Mouse (Mus musculus) left cerebral cortex, adult 2 months (tissue): ENCODE data around the gene Art5. TPM values are rescaled to one million over a fixed set of nuclear protein-coding genes. Genes with fewer than 3 reads are reported as not detected.

Source experiments
- DNase-seq, 2 experiments: peaks; one replicate each; pipeline ENCODE4 v3.0.0; 2021 to 2022; ENCODE audit warnings: low spot score in 2 of 2, mixed read lengths in 1 of 2; ENCODE audit errors: extremely low spot score in 1 of 2
- H3K27ac ChIP-seq: fragments of 200-600 bp; 2 replicates; pipeline ENCODE4 v1.8.1; 2022
- H3K4me3 ChIP-seq: fragments of 200-600 bp; 2 replicates; pipeline ENCODE4 v1.8.1; 2022
- CTCF ChIP-seq: fragments of 200-600 bp; IDR thresholded peaks from 2 replicates; pipeline ENCODE4 v1.8.1; 2022; ENCODE audit warnings: antibody characterized with exemption, mild to moderate bottlenecking, moderate library complexity
- intact Hi-C: fragments of 180-260 bp; cut with DNase I; formaldehyde crosslinking; loops from one replicate; pipeline ENCODE4 v1.15.1; 2025
- total RNA-seq, 2 experiments: library from RNA; stranded (reverse); gene quantifications; 2 replicates each; pipeline ENCODE4 v1.2.3; 2021

Gene Art5
- total RNA-seq, 2 experiments from 2014 or later, result not detected

DNA sequence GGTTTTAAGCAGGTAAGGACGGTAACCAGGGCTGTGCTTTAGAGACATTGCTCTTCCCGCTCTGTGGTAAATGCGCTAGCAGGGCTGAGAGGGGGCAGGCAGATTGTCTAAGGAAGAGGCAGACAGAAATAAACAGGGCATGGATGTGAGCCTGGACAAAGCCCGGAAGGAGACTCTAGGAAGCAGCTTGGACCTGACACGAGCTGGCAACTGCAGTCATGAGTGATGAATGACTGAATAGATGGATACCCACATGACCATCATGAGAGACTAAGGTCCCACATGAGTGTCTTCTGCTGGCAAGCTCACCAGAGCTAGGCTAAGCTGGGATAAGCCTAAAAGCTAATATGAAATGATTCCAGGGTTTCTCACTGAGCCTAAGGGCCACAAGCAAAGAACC is 5.2 kb downstream of the Art5 start:
- DNase-seq, result no peak
- H3K4me3 ChIP-seq, result no peak overlapping the region
- TF ChIP-seq CTCF, result no peak
- no peak overlapping the region for H3K27ac ChIP-seq
- intact Hi-C loops, result no loop called here

DNA sequence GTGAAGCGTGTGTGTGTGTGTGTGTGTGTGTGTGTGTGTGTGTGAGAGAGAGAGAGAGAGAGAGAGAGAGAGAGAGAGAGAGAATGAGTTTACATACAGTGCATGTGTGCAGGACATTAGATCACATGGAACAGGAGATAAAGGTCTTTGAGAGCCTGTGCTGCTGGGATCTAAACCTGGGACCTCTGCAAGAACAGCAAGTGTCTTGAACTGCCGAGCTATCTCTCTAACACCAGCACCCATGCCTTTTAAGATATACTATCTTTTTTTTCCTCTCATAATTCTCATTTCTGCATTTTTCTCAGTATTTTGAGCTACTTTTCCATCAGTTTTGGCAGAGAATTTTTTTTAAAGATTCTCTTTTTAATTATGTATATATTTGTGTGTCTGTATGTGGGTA is 5.7 kb downstream of the Art5 start:
- no peak for DNase-seq
- Histone ChIP-seq H3K27ac (no peak overlapping the region), H3K4me3 (no peak overlapping the region)
- intact Hi-C loops, result no loop called here
- TF ChIP-seq CTCF, result no peak

DNA sequence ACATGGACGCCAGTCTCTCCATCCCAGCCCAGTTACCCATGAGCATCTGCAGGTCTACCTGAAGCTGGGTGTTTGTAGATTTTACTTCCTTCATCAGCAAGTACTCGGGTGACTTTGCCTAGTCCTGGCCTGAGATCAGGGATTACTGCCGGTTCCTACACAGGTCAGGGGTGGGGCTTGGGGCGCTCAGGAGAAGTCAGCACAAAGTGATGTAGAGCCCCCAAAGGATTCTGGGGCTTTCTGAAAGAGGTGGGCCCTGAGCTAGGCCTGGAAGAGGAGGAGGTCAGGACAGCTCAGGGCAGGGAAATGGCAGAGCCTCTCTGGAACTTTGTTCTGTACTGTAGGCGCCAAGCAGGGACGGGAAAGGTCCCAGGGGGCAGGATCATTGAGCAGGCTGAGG is 6.6 kb downstream of the Art5 start:
- H3K27ac ChIP-seq, result no peak overlapping the region
- no peak overlapping the region for H3K4me3 ChIP-seq
- intact Hi-C loops, result no loop called here
- no peak for DNase-seq
- TF ChIP-seq CTCF, result no peak

DNA sequence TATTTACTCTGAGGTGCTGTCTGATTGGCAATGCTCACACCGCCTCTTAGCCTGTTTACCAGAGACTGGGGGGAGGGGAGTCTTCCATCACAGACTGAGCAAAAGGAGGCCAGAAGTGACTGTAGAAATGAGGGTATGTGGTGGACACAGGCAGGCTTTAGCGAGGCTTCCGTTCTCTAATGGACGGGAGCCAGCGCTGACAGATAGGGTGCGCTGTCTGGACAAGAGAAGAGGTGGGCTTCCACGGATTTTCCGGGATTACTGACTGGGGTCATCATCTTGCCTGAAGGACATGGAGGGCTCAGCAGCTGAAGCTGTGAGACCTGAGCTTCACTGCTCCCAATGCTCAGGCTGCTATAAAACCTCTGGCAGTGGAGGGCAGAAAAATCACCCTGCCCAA is 7.0 kb downstream of the Art5 start:
- H3K4me3 ChIP-seq, result no peak overlapping the region
- TF ChIP-seq CTCF, result no peak
- H3K27ac ChIP-seq, result no peak overlapping the region
- intact Hi-C loops, result no loop called here
- DNase-seq, result no peak

DNA sequence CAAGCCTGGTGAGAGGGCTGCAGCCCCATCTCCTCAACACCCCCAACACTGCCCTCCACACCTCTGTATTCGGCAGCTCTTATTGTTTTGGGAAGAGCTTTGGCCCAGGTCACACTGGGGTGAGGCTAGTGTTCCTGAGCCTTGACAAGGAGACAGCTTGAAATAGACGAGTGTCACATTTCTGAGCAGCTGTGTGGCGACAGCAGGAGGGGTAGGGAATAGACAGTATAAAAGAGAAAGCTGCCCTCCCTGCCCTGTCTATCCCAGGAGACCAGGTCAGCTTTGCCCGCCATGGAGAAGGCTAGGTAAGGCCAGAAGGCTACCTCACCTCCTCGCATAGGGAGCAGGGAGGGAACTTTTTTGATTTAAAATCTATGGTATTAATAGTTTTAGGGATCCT is 7.8 kb downstream of the Art5 start, which contains the start of gene Art1:
Gene Art1 (plus strand): TSS at position 257 of the 400 bp plus-strand sequence.
- TF ChIP-seq CTCF, result no peak
- no peak for DNase-seq
- no peak within 1 kb of the TSS for H3K4me3 ChIP-seq
- no peak within 1 kb of the TSS for H3K27ac ChIP-seq
- intact Hi-C loops, result no loop called here

DNA sequence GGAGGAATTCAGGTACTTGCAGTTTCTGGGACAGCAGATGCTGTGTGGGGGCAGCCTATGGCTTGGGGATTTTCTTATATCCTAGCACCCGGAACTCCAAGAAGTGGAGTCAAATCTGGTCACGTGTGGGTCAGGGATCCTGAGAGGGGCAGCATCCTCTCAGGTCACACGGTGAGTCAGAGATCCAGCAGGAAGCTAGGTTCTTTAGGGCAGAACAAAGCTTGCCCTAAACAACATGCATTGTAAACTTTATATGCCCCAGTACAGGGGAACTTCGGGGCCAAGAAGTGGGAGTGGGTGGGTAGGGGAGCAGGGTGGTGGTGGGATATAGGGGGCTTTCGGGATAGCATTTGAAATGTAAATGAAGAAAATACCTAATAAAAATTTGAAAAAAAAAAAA is 8.4 kb downstream of the Art5 start:
- no peak for TF ChIP-seq CTCF
- intact Hi-C loops, result no loop called here
- no peak overlapping the region for H3K4me3 ChIP-seq
- no peak overlapping the region for H3K27ac ChIP-seq
- no peak for DNase-seq

DNA sequence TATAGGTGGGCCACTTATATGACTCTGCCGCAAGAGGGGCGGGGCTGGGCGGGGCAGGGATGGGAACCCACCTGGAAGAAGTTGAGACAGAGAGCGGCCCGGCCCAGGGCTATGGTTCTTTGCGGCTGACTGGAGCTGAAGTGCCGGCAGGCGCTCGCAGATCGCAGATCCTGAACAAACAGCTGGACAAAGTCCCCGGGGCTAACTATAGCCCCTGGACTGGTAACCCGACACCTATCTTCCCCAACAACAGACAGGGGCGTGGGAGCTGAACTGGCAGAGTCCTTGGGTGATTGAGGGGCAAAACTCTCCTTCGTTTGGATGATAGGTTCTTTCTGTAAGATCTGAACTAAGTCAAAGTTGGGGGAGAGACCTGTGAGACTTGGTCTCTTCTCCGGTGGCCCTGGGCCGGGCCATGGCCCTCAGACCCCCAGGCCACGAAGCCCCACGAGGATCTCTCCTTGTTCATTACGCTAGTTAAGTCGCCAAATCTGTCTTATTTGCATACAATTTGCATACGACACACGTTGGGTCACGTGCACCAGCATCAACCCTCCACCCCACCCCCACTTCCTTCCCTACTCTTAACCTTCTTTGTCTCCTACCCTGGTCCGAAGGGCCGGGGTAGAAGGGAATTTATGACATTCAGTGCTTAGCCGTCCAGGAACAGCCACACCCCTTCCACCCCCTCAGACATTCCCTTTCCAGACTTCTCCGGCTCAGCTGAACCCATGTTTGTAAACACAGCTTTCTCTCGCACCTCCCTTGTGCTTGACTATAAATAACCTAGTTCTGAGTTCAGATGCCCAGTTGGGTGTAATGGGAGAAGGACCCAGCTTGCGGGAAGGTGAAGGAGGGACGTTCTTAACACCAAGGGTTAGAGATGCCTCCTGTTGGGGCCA is 9.3 kb downstream of the Art5 start:
- no peak for TF ChIP-seq CTCF
- intact Hi-C loops, result no loop called here
- H3K27ac ChIP-seq, result no peak overlapping the region
- H3K4me3 ChIP-seq, result no peak overlapping the region
- no peak for DNase-seq

DNA sequence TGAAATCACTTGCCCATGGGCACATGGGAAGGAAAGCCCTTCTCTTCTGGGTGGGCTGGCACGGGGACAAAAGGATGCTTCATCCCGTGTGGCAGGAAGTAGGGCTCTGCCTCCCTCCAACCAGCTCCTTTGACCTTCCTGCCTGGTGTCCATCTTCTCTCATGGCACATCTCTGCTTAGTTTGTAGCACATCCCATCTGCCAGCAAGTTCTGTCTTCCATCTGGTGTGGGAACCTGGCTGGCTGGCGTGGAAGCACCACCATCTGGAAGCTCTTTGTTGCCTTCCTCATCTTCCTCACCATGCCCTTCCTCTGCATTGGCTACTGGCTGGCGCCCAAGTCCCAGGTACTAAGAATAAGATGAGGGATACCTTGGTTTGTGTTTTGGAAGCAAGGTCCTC is 22.0 kb downstream of the Art5 start:
- no peak for TF ChIP-seq CTCF
- intact Hi-C loops, result no loop called here
- DNase-seq, result peak in 1 of 2 experiments; percentile 24
- no peak overlapping the region for H3K27ac ChIP-seq
- H3K4me3 ChIP-seq, result no peak overlapping the region

DNA sequence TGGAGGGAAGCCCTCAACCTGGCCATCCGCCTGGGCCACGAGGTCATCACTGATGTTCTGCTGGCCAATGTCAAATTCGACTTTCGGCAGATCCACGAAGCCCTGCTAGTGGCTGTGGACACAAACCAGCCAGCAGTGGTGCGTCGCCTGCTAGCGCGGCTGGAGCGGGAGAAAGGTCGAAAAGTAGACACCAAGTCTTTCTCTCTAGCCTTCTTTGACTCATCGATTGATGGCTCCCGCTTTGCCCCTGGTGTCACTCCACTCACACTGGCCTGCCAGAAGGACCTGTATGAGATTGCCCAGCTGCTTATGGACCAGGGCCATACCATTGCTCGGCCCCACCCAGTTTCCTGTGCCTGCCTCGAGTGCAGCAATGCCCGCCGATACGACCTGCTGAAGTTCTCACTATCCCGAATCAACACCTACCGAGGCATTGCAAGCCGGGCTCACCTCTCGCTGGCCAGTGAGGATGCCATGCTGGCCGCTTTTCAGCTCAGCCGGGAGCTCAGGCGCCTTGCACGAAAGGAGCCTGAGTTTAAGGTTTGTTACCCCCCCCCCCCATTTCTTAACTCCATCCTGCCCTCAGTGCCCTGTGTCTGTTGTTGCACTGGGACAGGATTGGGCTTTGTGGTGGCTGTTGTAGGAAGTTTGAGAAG is 25.1 kb downstream of the Art5 start:
- no peak for TF ChIP-seq CTCF
- H3K4me3 ChIP-seq, result no peak overlapping the region
- no peak overlapping the region for H3K27ac ChIP-seq
- intact Hi-C loops, result no loop called here
- DNase-seq, result no peak

DNA sequence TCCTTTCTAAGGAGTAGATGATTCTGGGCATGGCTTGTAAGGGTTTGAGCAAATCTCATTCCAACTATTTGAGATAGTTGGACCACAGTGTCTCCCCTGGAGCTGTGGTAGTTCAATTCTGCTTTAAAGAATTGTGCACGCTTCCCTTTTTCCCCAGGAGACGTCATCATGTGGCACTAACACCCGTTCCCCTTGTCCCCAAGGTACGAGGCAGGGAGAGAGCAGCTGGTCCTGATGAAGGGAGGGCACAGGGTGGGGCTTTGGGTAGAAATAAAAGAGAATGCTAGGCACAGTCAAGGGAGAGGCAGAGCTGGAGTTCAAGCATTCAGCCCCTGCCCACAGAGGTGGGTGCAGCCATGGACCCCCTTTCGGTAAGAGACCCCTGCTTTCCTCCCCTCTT is 26.5 kb downstream of the Art5 start, which contains the start of gene Trpc2:
Gene Trpc2 (plus strand): TSS at position 301 of the 400 bp plus-strand sequence.
- no peak for TF ChIP-seq CTCF
- no peak for DNase-seq
- intact Hi-C loops, result no loop called here
- H3K4me3 ChIP-seq, result no peak within 1 kb of the TSS
- H3K27ac ChIP-seq, result no peak within 1 kb of the TSS

DNA sequence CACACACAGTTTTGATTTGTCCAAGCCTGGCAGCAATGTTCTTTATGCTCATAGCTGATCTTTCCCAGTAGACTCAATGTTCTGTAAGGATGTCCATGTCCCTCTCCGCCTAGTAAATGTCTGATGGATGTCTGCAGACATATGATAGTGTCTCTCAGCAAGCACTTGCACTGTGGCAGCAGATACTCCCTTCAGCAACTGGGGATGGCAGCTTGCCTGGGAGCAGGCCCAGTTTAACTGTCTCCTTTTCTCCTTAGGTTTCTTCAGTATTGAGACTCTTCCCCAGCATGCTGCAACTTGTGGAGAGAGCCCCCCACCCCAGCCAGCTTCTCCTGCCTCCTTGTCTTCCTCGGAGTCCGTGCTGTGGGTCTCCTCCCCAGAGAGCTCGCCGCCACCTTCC is 27.5 kb downstream of the Art5 start:
- no peak overlapping the region for H3K4me3 ChIP-seq
- no peak for TF ChIP-seq CTCF
- intact Hi-C loops, result no loop called here
- DNase-seq, result no peak
- no peak overlapping the region for H3K27ac ChIP-seq

DNA sequence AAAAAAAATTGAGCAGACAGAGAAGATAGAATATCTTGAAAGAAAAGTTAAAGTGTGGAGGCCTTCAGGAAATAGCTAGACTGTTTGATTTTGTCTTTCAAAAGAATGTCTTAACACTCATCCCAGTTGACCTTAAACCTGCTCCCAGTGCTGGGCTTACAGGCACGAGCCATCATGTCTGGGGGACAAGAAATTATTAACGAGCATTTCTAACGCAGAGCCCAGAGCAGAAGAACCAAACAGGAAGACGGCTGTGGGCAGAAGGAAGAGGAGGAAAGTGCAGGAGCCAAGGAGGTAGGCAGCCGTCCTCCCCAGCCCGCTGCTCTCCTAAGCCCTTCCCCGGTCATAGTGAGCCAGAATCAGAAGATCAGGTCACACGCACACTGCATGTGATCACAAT is 29.0 kb downstream of the Art5 start:
- Histone ChIP-seq H3K27ac (no peak overlapping the region), H3K4me3 (no peak overlapping the region)
- intact Hi-C loops, result no loop called here
- DNase-seq, result no peak
- no peak for TF ChIP-seq CTCF

DNA sequence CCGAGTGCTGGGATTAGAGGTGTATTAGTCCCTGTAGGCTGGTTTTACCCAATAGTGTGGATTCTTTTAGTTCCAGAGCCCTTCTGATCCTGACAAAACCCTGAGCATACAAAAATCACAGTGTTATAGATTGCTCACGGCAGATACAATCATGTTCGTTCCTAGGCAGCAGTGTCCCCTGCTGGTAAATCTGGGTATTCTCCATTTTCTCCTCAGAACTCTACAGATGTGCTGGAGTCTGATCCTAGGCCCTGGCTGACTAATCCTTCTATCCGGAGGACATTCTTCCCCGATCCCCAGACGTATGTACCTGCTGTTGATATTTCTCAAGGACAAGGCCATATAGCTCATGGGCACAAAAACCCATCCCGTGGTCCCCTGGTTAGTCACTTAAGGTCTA is 30.8 kb downstream of the Art5 start:
- intact Hi-C loops, result loop anchor here (2.0 to 5.0 kb wide), 3 partner anchors 80 to 421 kb away; no protein-coding TSS in a partner anchor
- TF ChIP-seq CTCF, result peak; percentile 80
- DNase-seq, result no peak
- no peak overlapping the region for H3K4me3 ChIP-seq
- no peak overlapping the region for H3K27ac ChIP-seq
